Mouse (Mus musculus) limb, embryonic 11.5 days (tissue): ENCODE measurements around the gene Plekha7. TPM values are rescaled to one million over a fixed set of nuclear protein-coding genes. Genes with fewer than 3 reads are reported as not detected.

Experiments used
- ATAC-seq: fragments of 200-750 bp; cut with Nextera tagmentation; 2 replicates; pipeline ENCODE4 v1.8.0; 2017; ENCODE audit warnings: low read depth; ENCODE audit not compliant: insufficient number of reproducible peaks, low FRiP score, low TSS enrichment
- DNase-seq: peaks from one replicate; pipeline ENCODE4 v3.0.0-alpha.2; 2015; ENCODE audit warnings: low spot score
- H3K27ac ChIP-seq: fragments of 300-500 bp; sonication (generic); replicated peaks from 2 replicates; pipeline ENCODE4 v1.5.1; 2014; ENCODE audit warnings: low read depth, mild to moderate bottlenecking, low read length
- H3K27me3 ChIP-seq: fragments of 300-500 bp; sonication (generic); 2 replicates; pipeline ENCODE4 v1.6.1; 2014; ENCODE audit warnings: mild to moderate bottlenecking, low read length, mixed read lengths; ENCODE audit not compliant: control insufficient read depth, insufficient read depth
- H3K36me3 ChIP-seq: fragments of 300-500 bp; sonication (generic); 2 replicates; pipeline ENCODE4 v1.6.1; 2014; ENCODE audit warnings: mild to moderate bottlenecking, low read length, moderate library complexity, mixed read lengths; ENCODE audit not compliant: control insufficient read depth, insufficient read depth
- H3K4me1 ChIP-seq: fragments of 300-500 bp; sonication (generic); 2 replicates; pipeline ENCODE4 v1.6.1; 2014; ENCODE audit warnings: low read length, mixed read lengths; ENCODE audit not compliant: control insufficient read depth, insufficient read depth
- H3K4me2 ChIP-seq: fragments of 300-500 bp; sonication (generic); 2 replicates; pipeline ENCODE4 v1.6.1; 2014; ENCODE audit warnings: low read depth, mild to moderate bottlenecking, moderate library complexity; ENCODE audit not compliant: severe bottlenecking
- H3K4me3 ChIP-seq: fragments of 300-500 bp; sonication (generic); 2 replicates; pipeline ENCODE4 v1.5.1; 2014; ENCODE audit warnings: low read depth, low read length
- H3K9ac ChIP-seq: fragments of 300-500 bp; sonication (generic); 2 replicates; pipeline ENCODE4 v1.6.1; 2014; ENCODE audit warnings: mild to moderate bottlenecking, low read length
- H3K9me3 ChIP-seq: fragments of 300-500 bp; sonication (generic); 2 replicates; pipeline ENCODE4 v1.6.1; 2016; ENCODE audit warnings: low read length; ENCODE audit not compliant: control insufficient read depth
- WGBS: fragments of 180-500 bp; shearing (Covaris S2); extraction: QIAGEN DNeasy Blood & Tissue Kit; methylation state at CpG from one replicate; pipeline ENCODE4 v1.1.7; 2014; 5-methylcytosine and 5-hydroxymethylcytosine counted together
- polyA plus RNA-seq: library from polyadenylated mRNA; unstranded; fragments of >200 nt; fragmentation: Nextera tagmentation; extraction: Ambion mirVana; gene quantifications from 2 replicates; pipeline ENCODE4 v1.2.1, GENCODE M21; 2014

Plekha7 gene
- polyA plus RNA-seq, 1 experiment from 2014 or later: 3.7 TPM

GRCm38 (mm10) chr7:116119306-116119857 lies 188.8 kb downstream of the Plekha7 start:
- 80% methylated on average over 1 of the region's 1 CpGs for WGBS
- H3K4me2 ChIP-seq: no peak overlapping the region
- no peaks in the 10 kb centered on the region for H3K27me3 ChIP-seq
- H3K9me3 ChIP-seq: no peaks in the 10 kb centered on the region
- H3K27ac ChIP-seq: no peak overlapping the region
- DNase-seq (no peak), ATAC-seq (no peak)
- H3K9ac ChIP-seq: no peak overlapping the region
- H3K4me1 ChIP-seq: no peaks in the 10 kb centered on the region
- no peaks in the 10 kb centered on the region for H3K36me3 ChIP-seq
- no peak overlapping the region for H3K4me3 ChIP-seq

GRCm38 (mm10) chr7:116115991-116116390 lies 192.2 kb downstream of the Plekha7 start:
- ATAC-seq (no peak), DNase-seq (no peak)
- Histone ChIP-seq H3K36me3 (no peaks in the 10 kb centered on the region), H3K4me1 (no peaks in the 10 kb centered on the region), H3K9ac (no peak overlapping the region), H3K27me3 (no peaks in the 10 kb centered on the region), H3K4me3 (no peak overlapping the region), H3K9me3 (no peaks in the 10 kb centered on the region), H3K4me2 (no peak overlapping the region), H3K27ac (no peak overlapping the region)
- WGBS: 78% methylated on average over 2 of the region's 2 CpGs

- 33% methylated on average over 12 of the region's 12 CpGs for WGBS
Observed at GRCm38 (mm10) chr7:116115216-116115930, 192.8 kb downstream of the Plekha7 start.

GRCm38 (mm10) chr7:116111546-116111945 lies 196.6 kb downstream of the Plekha7 start:
- Histone ChIP-seq H3K36me3 (no peaks in the 10 kb centered on the region), H3K9me3 (no peaks in the 10 kb centered on the region), H3K4me2 (no peak overlapping the region), H3K4me1 (no peaks in the 10 kb centered on the region), H3K9ac (no peak overlapping the region), H3K27ac (no peak overlapping the region), H3K4me3 (no peak overlapping the region), H3K27me3 (no peaks in the 10 kb centered on the region)
- 83% methylated on average over 6 of the region's 6 CpGs for WGBS
- DNase-seq (no peak), ATAC-seq (no peak)

More at GRCm38 (mm10) chr7:116115216-116115930, 192.8 kb downstream of the Plekha7 start:
- Histone ChIP-seq H3K4me2 (no peak overlapping the region), H3K4me3 (no peak overlapping the region), H3K27ac (no peak overlapping the region), H3K9me3 (no peaks in the 10 kb centered on the region), H3K27me3 (no peaks in the 10 kb centered on the region), H3K36me3 (no peaks in the 10 kb centered on the region), H3K9ac (no peak overlapping the region), H3K4me1 (no peaks in the 10 kb centered on the region)
- DNase-seq (no peak), ATAC-seq (no peak)

GRCm38 (mm10) chr7:116110661-116111060 lies 197.5 kb downstream of the Plekha7 start:
- no peaks in the 10 kb centered on the region for H3K27me3 ChIP-seq
- DNase-seq (peak; percentile 16), ATAC-seq (no peak)
- H3K4me1 ChIP-seq: no peaks in the 10 kb centered on the region
- H3K27ac ChIP-seq: no peak overlapping the region
- no peak overlapping the region for H3K9ac ChIP-seq
- WGBS: 65% methylated on average over 3 of the region's 3 CpGs
- H3K36me3 ChIP-seq: 0 out of 2 replicates have a peak, but pooled peaks cover 2% of the 10 kb centered on the region
- H3K9me3 ChIP-seq: no peaks in the 10 kb centered on the region
- no peak overlapping the region for H3K4me2 ChIP-seq
- no peak overlapping the region for H3K4me3 ChIP-seq

GRCm38 (mm10) chr7:116103091-116103490 lies 205.1 kb downstream of the Plekha7 start:
- H3K27ac ChIP-seq: no peak overlapping the region

GRCm38 (mm10) chr7:116099952-116100528 lies 208.1 kb downstream of the Plekha7 start:
- 90% methylated on average over 7 of the region's 7 CpGs for WGBS
- Histone ChIP-seq H3K27ac (no peak overlapping the region), H3K4me1 (no peaks in the 10 kb centered on the region)

More at GRCm38 (mm10) chr7:116103091-116103490, 205.1 kb downstream of the Plekha7 start:
- Histone ChIP-seq H3K9me3 (no peaks in the 10 kb centered on the region), H3K4me2 (no peak overlapping the region), H3K4me3 (no peak overlapping the region), H3K27me3 (no peaks in the 10 kb centered on the region), H3K36me3 (peaks cover 16% of the 10 kb centered on the region; the same call in 1 of the 2 replicates), H3K4me1 (no peaks in the 10 kb centered on the region), H3K9ac (no peak overlapping the region)
- ATAC-seq: no peak
- no peak for DNase-seq
- WGBS: 96% methylated on average over 9 of the region's 9 CpGs

GRCm38 (mm10) chr7:116093466-116093850 lies 214.7 kb downstream of the Plekha7 start:
- Histone ChIP-seq H3K27ac (peak overlapping the region; percentile 64), H3K9me3 (no peaks in the 10 kb centered on the region), H3K4me1 (peaks cover 5% of the 10 kb centered on the region; the same call in 1 of the 2 replicates), H3K36me3 (no peaks in the 10 kb centered on the region), H3K27me3 (no peaks in the 10 kb centered on the region), H3K4me3 (peak overlapping the region; percentile 74), H3K4me2 (peak overlapping the region; percentile 77), H3K9ac (peak overlapping the region; percentile 86)
- DNase-seq (no peak), ATAC-seq (peak; percentile 84)
- WGBS: under 1% methylated on average over 19 of the region's 19 CpGs

More at GRCm38 (mm10) chr7:116099952-116100528, 208.1 kb downstream of the Plekha7 start:
- Histone ChIP-seq H3K36me3 (peaks cover 8% of the 10 kb centered on the region; the same call in 1 of the 2 replicates), H3K4me3 (no peak overlapping the region), H3K9ac (no peak overlapping the region), H3K4me2 (no peak overlapping the region), H3K27me3 (no peaks in the 10 kb centered on the region), H3K9me3 (no peaks in the 10 kb centered on the region)
- no peak for DNase-seq
- ATAC-seq: no peak
